Mouse (Mus musculus) CD4-positive, CD25-positive, alpha-beta regulatory T cell, adult 4 months (primary cell): ENCODE data around the gene Ncoa1. TPM values are rescaled to one million over a fixed set of nuclear protein-coding genes. Genes with fewer than 3 reads are reported as not detected.
"Not testable (repeated sequence)": the region's sequence is repeated elsewhere in the genome, so short reads cannot be mapped to it uniquely, and the experiment has no call there.

Source experiments
- ATAC-seq: one replicate; pipeline ENCODE4 v1.8.0; 2017
- polyA plus RNA-seq, 2 experiments: library from polyadenylated mRNA; unstranded; fragments of 100-300 nt; shearing (Covaris generic); gene quantifications; one replicate each; pipeline ENCODE4 v1.2.1; 2017

Ncoa1 gene
- polyA plus RNA-seq, 2 experiments from 2014 or later = 12.5 to 14.6 TPM

DNA sequence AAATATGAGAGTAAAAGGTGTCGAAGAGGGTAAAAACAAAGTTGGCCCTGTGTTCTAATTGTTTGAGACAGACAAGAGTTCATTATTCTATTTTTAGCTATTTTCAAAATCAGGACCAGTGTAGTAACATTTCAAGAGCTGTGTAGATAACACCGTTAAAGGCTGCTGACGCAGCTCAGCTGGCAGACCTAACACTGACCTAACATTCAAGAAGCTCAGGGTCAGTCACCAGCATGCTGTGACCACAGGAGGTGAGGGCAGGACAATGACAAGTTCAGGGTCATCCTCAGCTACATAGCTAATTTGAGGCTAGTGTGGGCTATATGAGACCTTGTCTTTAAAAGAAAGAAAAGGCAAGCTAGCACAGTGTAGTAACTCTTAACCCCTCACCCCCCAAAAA lies 84.9 kb downstream of the Ncoa1 start:
- no peak for ATAC-seq

DNA sequence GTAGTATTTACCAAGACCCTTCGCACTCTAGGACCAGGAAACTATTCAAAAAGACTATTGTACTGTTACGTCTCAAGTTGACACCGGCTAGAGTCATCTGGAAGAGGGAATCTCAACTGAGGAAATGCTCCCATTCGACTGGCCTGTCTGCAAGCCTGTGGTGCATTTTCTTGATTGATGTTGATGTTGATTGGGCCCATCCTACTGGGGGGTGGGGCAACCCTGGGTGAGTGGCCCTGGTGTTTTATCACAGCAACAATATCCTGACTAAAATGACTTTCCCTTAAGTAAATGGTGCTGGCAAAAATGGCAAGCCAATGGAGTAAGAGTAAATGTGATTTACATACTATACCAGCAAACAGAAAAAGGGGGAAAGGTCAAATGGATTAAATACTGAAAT lies 85.7 kb downstream of the Ncoa1 start:
- ATAC-seq = no peak

DNA sequence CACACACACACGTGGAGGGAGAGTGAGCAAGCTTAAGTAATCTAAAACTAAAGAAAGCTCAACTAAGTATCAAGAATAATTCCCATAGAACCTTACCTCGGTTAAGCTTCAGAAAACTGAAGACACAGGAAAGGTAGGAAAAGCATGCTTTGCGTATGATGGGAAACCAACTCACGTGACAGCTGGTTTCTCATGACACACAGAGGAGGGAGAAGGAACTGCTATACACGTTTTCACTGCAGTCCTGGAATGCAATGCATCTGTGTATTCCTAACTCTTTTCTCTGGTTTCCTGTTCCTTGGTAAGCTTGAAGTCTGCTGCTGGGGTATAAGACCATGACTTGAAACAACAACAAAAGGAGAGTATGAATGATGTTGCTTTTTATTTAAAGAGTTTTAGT lies 86.3 kb downstream of the Ncoa1 start:
- no peak for ATAC-seq

DNA sequence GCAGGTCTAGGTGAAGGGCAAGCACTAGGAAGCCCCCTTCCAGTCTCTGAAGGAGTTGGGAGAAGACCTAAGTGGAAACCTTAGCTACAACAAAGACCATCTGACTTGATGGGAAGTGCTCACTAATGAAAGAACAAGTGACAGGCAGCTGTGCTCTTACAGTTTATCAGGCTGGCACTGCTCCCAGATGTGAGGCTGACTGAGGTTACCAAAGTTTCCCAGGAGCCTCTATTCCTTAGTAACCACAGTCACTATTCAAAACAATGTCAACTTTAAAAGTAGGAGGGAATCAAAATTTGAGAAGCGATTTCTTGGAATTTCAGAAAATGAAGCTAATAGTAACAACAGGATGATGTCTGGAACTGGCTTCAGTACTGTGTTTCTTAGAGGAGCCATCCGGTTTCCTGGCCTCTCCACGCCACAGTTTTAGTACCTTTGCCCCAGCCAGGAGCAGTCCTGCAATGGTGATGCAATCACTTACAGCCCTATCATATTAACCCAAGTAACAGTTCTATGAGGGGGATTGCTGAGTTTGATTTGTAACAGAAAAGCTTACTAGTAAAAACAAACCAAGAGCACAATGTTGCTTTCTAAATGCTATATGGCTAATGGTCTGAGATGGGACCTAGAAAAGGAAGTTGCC lies 90.8 kb downstream of the Ncoa1 start:
- ATAC-seq = no peak

DNA sequence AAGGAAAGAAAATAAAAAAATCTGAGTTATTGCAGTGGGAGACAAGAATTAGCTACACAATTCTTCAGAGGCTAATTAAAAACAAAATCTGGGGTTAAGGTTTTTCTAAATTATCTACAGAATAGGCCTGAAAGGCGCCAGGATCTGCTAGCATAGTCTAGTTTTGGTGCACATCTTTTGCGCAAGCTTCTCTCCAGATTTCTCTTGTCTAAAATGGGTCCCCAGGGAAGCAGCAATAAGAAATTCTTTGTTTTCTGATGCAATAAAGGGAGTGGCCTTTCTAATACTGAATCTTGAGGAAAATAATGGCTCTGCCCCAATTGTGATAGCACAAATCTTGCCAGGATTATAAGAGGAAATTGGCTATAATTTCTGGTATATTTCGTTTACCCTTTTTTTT lies 93.9 kb downstream of the Ncoa1 start:
- no peak for ATAC-seq

DNA sequence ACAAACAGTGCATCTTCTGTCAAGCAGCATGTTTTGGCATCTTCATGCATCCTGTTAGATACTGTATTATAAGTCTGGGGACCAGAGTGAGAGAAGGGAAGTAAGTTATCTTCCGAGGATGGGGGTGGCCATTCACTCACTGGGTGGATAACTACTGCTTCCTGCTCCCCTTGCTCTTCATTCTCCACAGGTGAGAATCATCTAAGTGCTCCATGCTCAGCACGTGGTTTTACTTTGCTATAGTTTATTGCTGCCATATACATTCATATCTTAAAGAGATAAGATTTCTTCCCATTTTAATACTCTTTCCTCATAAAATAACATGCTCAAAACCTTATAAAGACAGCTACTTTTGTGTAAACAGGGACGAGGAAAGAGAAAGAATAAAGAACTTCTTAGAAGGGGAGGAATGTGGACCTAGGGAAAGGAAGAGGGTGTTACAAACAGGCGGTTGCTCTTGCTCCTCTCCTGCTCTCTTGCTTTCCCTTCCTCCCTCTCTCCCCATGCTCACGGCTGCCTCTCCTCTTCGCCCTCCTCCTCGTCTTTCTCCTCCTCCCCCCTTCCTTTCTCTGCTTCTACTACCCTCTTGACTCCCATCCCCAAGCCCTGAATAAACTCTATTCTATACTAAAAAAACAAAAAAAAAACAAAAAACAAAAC lies 97.6 kb downstream of the Ncoa1 start:
- ATAC-seq = no peak

DNA sequence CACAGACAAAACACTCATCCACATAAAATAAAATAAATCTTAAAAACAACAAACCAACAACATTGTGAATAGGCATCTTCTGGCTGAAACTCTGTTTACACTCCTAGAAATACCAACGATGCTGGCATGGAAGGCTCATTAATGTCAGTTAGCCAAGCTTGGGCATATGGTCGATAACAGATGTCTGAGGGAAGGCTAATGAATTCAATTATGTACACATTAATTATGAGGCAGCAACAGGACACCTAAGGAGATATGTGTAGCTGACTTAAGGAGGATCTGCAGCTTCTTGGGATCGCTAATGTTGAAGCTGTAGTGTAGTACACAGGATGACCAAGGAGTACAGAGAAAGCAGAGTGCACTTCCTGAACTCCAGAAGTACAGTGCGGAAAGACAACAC lies 100.5 kb downstream of the Ncoa1 start:
- no peak for ATAC-seq

DNA sequence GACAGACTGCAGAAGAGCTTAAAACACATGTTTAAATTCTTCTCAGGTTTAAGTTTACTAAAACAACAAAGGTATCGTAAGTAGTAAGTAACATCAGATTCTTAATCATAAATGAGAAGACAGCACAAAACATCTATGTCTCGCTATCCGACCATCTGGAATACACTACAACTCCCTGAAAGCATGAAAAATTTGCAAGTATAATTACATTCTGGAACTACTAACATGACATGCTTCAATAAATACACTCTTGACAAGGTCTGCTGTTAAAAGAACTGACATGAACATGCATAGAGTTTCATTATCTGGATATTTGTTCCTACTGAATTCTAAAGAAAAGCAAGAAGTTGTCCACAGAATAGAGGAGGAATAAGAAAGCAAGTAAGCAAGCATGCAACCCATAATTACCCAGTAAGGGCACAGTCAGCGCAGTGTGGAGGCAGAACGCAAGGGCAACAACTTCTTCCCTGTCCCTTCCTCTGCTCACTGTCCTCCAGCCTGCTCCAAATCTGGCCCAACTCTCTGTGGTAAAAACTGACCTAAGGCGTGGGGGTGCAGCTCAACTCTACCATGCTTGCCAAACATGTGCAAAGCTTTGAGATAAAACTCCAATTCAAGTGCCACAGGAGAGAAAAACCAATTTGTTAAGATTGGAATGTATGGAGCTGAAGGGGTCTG lies 102.0 kb downstream of the Ncoa1 start:
- no peak for ATAC-seq

DNA sequence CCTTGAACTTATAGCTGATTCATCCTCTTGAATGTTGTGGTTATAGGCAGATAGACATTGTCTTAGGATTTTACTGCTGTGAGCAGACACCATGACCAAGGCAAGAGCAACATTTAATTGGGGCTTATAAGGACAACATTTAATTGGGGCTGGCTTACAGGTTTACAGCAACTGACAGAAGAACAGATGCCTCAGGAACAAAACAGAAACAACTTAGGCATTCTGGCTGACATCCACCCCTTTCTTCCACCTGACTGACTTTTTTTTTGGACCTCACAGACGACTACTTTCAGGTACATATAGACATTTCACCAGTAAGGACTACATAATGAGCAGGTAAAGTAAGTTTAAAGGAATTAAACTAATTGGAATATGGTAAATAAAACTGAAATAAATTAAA lies 105.6 kb downstream of the Ncoa1 start:
- no peak for ATAC-seq

DNA sequence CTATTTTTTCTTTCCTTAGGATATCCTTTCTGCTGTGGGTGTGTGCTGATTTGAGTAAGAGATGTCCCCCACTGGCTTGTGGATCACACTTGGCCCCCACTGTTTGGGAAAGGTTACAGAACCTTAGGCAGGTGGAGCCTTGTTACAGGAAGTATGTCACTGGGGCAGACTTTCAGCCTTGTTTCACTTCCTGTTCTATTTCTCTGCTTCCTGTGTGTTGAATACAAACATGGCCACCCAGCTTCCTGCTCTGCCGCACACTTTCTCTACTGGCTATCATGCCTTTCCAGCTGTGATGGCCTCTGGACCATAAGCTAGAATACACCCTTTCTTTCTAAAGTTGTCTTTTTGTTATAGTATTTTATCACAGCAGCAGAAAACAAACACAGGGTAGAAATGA lies 111.0 kb downstream of the Ncoa1 start:
- ATAC-seq = peak; percentile 78

DNA sequence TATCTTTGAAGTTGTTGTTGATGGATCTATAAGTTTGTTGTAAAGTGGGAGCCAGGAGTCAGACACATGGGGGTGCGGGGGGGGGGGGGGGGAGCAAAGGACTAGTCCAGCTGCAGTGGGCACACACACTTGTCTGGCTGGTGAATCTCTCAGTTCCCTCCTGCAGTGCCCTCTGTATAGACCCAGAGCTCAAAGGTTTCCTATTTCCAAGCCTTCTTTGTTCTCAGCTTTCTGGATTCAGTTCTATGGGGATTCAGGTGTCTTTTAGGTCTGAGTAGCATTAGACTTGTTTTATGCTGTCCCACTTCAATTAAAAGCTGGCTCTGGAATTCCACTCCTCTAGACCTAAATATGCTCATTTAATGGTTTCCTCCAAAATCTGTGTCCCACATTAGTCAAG lies 117.5 kb downstream of the Ncoa1 start:
- no peak for ATAC-seq

DNA sequence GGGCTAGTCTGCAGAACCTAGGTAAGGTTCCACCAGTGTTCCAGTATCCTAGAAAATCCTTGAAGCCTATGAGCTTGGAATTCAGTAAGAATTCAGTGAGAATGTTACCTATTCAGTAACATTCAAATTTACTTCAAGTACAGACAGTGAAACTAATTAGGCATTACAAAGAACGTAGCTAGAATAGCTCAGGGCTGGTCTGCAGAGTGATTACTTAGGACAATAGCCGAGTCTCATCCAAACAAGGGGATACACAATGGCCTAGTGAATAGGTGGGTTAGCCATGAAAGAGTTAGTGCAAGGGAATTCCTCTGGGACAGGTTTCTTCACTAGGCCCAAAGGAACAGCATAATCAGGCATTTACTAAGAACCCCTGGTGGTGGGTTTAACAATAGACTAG lies 118.3 kb downstream of the Ncoa1 start:
- ATAC-seq = not testable (repeated sequence)

DNA sequence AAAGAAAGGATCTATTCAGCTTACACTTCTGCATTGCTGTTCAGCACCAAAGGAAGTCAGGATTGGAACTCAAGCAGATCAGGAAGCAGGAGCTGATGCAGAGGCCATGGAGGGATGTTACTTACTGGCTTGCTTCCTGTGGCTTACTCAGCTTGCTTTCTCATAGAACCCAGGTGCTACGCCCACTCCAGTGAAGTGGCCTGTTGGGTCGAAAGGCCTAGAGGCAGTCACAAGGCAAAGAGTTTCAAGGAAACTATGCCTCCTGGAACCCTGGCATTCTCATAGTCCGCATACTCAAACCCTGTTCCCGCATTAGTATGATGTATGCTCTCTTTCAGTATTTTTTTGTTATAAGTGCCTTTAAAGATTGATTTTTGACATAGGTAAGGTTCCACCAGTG lies 118.9 kb downstream of the Ncoa1 start:
- ATAC-seq = no peak

DNA sequence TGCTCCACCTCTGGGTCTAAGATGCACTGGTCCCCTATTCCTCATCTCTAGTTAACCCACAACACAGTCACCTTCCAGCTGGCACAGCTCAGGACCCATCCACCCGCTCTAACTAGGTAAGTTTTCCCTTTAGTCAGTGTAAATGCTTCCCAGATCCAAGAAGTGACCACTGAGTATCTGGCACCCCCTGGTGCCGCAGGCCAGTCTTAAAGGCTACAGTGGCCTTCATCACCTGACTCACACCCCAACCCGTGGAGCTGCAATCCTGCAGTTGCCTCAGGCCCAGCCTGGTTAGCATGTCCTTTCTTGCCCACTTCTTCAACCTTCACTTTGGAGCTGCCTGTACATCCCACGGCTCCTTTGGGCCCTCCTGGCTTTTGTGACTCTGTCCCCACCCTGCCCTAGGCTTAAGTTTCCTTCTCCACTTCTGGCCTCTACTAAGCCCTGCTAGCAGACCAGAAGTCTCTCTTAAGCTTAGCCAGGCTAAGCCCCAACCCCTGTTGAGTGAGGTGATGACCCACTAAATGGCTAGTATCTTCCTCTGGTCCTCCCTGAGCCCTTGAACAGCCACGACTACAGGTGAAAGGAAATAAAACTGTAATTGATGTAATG lies 120.0 kb downstream of the Ncoa1 start:
- ATAC-seq = no peak

DNA sequence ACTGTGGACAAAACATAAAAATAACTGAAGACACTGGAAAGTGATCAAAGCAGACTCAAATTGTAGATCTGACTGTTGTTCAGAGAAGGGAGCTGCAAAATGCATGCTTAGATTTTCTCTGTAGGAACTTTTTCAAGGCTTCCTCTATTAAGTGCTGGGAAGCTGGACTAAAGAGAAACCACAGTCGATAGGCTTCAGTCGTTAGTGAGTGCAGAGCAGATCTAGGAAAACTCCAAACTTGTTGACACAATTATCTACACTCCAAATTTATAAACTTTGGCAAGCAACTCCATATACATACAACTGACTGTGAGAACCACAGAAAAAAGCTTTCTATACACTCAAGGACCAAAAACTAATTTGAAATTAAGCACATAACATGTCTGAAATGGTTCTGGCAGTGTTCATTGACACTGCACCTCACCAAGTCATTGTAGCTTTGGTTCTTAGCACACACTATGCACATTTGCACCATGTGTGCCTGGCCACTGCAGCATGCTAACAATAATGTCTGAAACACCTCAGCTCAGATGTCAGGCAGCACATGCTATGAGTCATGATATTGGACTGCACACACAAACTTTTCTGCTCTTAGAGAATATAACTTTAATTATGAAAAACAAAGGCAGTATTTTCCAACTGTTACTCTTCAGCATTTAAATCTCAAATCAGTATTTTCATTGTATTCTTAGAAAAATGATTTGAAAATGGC lies 121.8 kb downstream of the Ncoa1 start:
- no peak for ATAC-seq

DNA sequence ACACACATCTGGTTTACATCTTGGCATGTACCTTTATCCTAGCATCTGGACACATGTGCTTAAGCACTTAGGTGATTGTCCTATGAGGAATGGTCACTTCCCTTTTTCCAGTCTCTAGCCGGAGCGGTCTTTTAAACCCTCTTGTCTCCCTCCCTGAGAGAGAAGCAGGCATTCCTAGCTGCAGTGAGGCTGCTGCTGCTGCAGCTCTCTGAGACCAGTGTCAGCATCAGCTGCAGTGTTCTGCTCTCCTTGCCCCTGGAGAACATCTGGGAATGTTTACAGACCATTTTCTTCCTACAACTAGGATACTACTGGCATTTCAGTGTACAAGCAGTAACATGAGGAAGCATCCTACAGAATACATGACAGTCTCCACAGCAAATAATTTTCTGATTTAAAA lies 133.8 kb downstream of the Ncoa1 start:
- no peak for ATAC-seq

DNA sequence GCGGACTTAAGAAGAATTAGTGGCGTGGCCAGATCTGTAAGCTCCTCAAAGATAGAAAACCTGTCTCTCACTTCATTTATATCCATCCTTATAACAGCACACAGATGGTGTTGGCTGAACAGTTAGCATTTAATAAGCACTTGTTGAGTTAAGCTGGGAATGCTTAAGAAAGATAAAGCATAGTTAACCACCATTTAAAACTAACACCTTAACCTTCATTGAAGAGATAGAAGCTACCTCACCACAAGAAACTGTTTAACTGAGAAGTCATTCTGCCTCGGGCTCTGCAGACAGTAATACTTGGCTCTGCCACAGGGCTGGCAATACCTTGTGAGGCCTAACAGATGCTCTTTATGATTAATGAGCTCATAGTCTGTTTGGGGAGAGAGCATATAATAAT lies 134.9 kb downstream of the Ncoa1 start:
- no peak for ATAC-seq

DNA sequence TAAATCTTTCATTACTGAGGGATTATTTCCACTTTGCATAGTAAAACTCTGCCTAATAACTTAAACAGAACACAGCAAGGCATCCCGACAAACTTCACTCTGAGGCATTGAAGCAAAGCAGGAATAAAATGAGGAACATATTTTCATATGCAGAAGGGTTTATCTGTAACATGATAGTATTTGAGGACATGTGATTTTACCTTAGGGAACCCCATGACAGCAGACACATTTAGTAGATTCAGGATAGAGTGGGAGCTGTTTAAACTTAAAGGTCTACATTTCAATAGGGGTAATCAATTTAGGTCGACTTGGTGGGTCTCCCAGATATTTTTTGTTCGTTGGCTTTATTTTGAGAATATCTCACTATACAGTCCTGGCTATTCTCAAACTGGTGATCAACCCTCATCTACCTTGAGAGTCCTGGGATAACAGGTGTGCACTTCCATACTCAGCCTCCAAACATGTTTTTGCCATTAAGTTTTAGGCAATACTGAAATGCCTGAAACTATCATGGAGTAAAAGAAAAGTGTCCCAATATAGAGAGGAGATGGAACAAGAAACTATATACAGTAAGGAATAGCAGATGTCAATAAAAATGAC lies 136.6 kb downstream of the Ncoa1 start:
- no peak for ATAC-seq

DNA sequence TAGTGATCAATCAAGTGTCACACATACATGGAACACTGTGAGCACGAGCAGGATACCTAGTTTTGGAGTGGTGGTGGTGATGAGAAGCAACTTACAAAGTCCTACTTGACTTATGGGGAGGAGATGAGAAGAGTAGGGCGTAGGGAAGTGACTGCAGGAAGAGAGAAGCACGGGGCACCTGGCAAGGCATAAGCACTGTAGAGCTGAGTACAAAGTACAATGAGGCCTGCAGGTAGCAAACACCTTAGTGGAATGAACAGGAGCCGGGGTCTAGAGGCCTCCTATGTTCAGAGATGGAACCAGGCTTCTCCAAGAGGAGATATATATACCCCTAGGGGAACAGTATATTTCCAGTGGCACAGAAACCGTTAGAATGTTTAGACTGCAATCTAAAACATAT lies 153.4 kb downstream of the Ncoa1 start:
- ATAC-seq = no peak

DNA sequence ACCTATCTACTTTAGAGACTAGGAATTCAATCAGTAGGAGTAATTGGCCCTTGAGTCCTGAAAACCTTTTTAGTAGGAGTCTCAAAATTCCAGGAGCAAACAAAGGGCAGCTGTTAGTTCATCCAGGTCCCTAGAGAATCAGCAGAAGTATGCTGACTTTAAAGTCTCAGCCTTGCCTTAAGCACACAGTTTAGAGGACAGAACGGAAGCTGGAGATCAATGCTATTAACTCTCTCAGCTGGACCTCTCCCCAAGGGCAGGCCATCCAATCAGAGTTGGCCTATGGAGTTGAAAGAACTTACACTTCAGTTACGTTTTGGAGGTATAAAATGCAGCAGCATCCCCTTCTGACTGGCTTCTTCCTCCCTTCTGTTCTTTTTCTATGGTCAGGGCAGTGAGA lies 154.8 kb downstream of the Ncoa1 start:
- ATAC-seq = no peak

DNA sequence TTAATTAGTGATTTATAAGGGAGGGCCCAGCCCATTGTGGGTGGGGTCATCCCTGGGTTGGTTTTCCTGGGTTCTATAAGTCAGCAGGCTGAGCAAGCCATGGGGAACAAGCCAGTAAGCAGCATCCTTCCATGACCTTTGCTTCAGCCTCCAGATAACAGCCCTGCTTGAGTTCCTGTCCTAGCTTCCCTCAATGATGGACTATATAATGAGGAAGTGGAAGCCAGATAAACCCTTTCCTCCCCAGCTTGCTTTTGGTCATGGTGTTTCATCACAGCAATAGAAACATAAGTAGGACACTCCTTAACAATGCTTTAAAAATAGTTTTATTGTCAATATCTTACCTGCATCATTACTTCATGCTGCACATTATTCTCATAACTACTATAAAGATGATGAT lies 163.2 kb downstream of the Ncoa1 start:
- ATAC-seq = no peak

DNA sequence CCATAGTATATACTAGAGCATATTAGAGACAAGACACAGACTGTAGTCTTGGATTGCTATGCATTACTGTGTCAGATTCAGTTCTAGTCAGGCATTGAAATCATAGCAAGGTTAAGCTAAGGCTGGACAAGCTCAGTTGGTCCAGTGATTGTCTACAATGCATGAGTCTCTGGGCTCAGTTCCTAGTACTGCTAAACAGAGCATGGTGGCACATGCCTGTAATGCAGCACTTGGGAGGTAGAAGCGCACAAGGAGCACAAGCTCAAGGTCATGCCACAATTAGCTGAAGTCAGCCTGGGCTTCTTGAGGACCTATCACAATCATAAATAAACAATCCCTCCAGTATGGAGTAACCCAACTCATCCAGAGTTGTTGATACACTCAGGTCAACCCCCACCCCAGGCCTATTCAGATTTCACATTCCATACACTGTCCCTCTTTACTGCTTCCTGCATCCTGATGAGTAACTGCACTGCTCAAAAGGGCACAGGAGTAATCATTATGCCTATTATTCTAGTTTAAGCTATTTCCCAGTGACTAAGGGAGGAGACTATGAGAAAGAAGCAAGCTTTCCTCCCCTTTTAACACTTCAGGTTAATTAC lies 170.2 kb downstream of the Ncoa1 start:
- ATAC-seq = no peak
